Mouse (Mus musculus) cerebellum, adult 2 months (tissue): ENCODE measurements around the gene Ppm1l.

ENCODE experiments used
- CTCF ChIP-seq: fragments of 200-500 bp; IDR thresholded peaks from 2 replicates; pipeline ENCODE4 v1.5.1; 2011; ENCODE audit warnings: low read depth, mild to moderate bottlenecking, control low read depth, low read length, moderate library complexity, borderline replicate concordance; ENCODE audit not compliant: insufficient read depth
- POLR2A ChIP-seq: fragments of 200-500 bp; IDR thresholded peaks from 2 replicates; pipeline ENCODE4 v1.6.1; 2011; ENCODE audit warnings: low read length, control low read depth, borderline replicate concordance; ENCODE audit not compliant: insufficient read depth

DNA sequence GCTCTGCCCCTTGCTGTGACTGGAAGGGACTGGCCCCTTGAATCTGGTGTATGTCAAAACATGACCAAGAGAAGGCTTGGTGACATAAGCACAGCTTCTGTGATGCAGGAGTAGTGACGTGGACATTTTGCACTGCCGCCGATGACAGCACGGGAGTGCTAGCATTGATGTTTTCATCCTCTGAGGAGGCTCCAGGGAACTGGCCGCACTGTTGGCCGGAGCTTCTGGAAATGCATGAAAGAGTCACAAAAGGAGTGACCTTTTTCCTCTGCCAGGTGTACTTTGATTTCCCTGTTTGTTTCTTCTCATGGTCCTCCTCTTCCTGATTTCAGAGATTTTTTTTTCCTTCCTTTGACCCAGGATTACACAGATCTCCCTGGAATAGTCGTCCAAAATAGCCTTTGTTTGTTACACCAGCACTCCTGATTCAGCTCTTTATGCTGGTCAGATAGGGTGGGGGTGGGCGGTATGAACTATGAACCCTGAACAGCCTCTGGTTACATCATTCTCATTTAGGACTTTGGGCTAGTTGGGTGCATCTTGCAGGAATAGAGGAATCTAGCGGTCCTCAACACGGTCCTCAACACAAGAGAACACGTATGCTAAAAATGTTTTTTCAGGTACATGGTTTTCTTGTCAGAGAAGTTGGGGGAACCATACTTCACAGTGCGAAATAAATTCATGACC lies 239.6 kb downstream of the Ppm1l start:
- TF ChIP-seq POLR2A (no peak), CTCF (no peak)
